Mouse (Mus musculus) activated CD4-positive, CD25-positive, alpha-beta regulatory T cell, adult 9 weeks (primary cell): ENCODE data around the gene Mphosph8. TPM values are rescaled to one million over a fixed set of nuclear protein-coding genes. Genes with fewer than 3 reads are reported as not detected.

Experiments used
- polyA plus RNA-seq: library from polyadenylated mRNA; unstranded; fragments of 100-300 nt; shearing (Covaris generic); gene quantifications from one replicate; pipeline ENCODE4 v1.2.1, GENCODE M21; 2017

The Mphosph8 gene
- 60.1 TPM for polyA plus RNA-seq

DNA sequence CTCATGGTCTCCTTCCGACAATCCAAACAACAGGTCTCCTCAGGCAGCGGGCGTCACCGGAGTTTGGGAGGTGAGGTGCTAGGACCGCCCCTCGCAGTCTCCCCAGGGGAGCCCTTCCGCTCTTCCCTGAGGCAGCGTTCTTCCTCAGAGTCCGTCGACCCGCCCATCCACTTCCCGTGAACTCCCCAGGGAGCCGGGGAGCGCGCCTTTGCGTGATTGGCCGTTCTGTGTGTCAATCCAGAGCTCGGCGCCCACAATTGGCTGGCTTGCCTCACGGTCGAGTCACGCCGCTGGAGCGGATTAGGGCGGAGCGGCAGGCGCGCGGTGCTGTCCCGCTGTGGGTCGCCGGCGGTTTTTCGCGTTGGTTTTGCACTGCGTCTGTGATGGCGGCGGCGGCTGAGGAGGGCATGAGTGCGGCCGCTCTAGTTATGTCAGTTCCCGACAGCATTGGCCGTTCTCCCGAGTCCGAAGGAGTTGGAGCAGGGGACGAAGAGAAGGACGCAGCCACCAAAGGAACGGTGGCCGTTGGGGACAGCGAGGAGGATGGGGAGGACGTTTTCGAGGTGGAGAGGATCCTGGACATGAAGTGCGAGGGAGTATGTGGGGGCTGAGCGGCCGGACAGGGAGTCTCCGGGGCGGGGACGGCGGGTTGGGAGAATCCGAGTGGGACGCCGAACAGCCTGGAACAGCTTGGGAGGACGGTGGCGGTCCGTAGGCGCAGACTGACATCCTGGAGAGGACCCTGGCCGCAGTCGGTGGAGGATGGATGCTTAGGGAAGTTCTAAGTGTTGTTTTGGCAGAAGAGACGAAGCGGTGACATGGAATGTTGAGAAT is at the start of gene Mphosph8:
Gene Mphosph8, plus strand, starts transcription at position 280 of the 834 bp plus-strand sequence.

Other genes starting within 250 kb of the Mphosph8 start
- gene Cenpj, start 92.8 kb upstream of the Mphosph8 start, polyA plus RNA-seq, result 9.5 TPM
- gene Parp4, start 92.6 kb upstream of the Mphosph8 start, polyA plus RNA-seq, result 25.1 TPM
- gene Pspc1, start 110.1 kb downstream of the Mphosph8 start, polyA plus RNA-seq, result 14.2 TPM
- gene Zmym5, start 143.5 kb downstream of the Mphosph8 start, polyA plus RNA-seq, result 55.8 TPM
- gene Zmym2, start 218.4 kb downstream of the Mphosph8 start, polyA plus RNA-seq, result 82.3 TPM